8 mouse cellular contexts compared by ENCODE assay signal in the genomic region with DNA sequence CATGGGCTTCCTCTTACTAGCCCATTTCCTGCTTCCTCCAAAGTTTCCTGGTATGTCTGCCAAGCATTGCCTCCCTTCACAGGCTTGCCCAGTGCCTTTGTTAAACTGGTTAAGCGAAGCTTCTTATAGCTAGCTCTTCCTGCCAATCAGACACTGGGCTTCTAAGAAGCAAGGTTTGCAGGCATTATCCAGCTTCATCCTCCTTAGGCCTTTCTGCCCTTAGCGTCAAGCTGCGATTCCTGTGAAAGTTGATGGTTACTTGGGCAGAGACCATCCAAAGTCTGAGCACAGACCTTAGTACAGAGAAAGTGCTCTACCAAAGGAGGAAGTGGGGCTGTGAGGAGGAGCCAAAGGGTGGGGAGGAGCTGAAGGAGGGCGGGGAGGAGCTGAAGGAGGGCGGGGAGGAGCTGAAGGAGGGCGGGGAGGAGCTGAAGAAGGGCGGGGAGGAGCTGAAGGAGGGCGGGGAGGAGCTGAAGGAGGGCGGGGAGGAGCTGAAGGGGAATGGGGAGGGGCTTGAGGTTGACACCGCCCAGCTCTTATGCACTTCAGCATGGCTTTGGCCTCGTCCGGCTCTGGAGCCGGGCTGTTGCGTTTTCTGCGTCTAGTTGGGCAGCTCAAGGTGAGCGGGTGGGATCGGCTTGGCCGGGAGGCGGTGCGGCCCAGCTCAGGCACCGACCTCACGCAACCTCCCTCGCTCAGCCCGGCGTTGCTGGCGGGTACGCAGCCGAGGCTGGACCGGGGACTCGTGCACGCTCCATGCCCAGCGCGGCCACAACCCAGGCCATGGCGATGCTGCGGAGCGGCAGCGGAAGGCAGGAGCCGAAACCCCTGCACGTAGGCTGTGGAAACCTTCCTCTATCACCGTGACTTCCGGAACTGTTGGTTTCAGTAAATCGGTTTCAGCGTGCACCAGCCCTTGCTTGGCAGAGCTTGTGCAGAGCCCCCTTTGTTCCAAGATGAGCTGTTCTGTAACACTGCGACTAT. TPM values are rescaled to one million over a fixed set of nuclear protein-coding genes. Genes with fewer than 3 reads are reported as not detected.
A peak's percentile ranks its signal among the peaks of the same experiment; 100 is the strongest.
DNase-seq lines count a peak whose midpoint lies in the region; ATAC-seq lines count a peak whose summit lies in the region.

A gene (plus strand): TSS at position 519 of the 984 bp plus-strand sequence.

- peak; percentile 96 for ATAC-seq in embryonic facial prominence, embryonic 11.5 days (replicated peaks; ENCODE audit: insufficient number of reproducible peaks, low FRiP score, low TSS enrichment, low read depth)
- peak; percentile 97 for ATAC-seq in limb, embryonic 13.5 days (ENCODE audit: low FRiP score, low read depth)
- peak; percentile 97 for ATAC-seq in midbrain, embryonic 16.5 days

- H3K4me3 ChIP-seq in embryonic facial prominence, embryonic 11.5 days (ENCODE audit: low read depth, low read length) = peak within 1 kb of the TSS; percentile 68
- H3K4me3 ChIP-seq in limb, embryonic 13.5 days = peak within 1 kb of the TSS; percentile 68
- H3K4me3 ChIP-seq in midbrain, embryonic 16.5 days (ENCODE audit: low read depth, low read length) = peak within 1 kb of the TSS; percentile 57

- H3K27me3 ChIP-seq in embryonic facial prominence, embryonic 11.5 days (ENCODE audit: control insufficient read depth, insufficient read depth, low read length) = no peaks in the 10 kb centered on the region
- H3K27me3 ChIP-seq in limb, embryonic 13.5 days = no peaks in the 10 kb centered on the region
- no peaks in the 10 kb centered on the region for H3K27me3 ChIP-seq in midbrain, embryonic 16.5 days (ENCODE audit: control insufficient read depth, insufficient read depth, low read depth, low read length)

- no peaks in the 10 kb centered on the region for H3K36me3 ChIP-seq in embryonic facial prominence, embryonic 11.5 days (replicated peaks; ENCODE audit: control insufficient read depth, insufficient read depth, low read depth, low read length)
- peaks cover 17% of the 10 kb centered on the region for H3K36me3 ChIP-seq in limb, embryonic 13.5 days
- no peaks in the 10 kb centered on the region for H3K36me3 ChIP-seq in midbrain, embryonic 16.5 days (ENCODE audit: control insufficient read depth, insufficient read depth, low read length)

- peak within 1 kb of the TSS; percentile 89 for H3K9ac ChIP-seq in embryonic facial prominence, embryonic 11.5 days (replicated peaks; ENCODE audit: low read length)
- peak within 1 kb of the TSS; percentile 88 for H3K9ac ChIP-seq in limb, embryonic 13.5 days
- peak within 1 kb of the TSS; percentile 82 for H3K9ac ChIP-seq in midbrain, embryonic 16.5 days (ENCODE audit: low read depth, low read length)

- peak within 1 kb of the TSS; percentile 64 for H3K4me2 ChIP-seq in embryonic facial prominence, embryonic 11.5 days (ENCODE audit: low read depth, low read length)
- peak within 1 kb of the TSS; percentile 60 for H3K4me2 ChIP-seq in limb, embryonic 13.5 days (replicated peaks)
- peak within 1 kb of the TSS; percentile 68 for H3K4me2 ChIP-seq in midbrain, embryonic 16.5 days (ENCODE audit: low read length)

- H3K4me1 ChIP-seq in embryonic facial prominence, embryonic 11.5 days (ENCODE audit: control insufficient read depth, insufficient read depth, low read length) = no peaks in the 10 kb centered on the region
- peaks cover 8% of the 10 kb centered on the region for H3K4me1 ChIP-seq in limb, embryonic 13.5 days
- H3K4me1 ChIP-seq in midbrain, embryonic 16.5 days (ENCODE audit: control insufficient read depth, insufficient read depth, low read length) = peaks cover 13% of the 10 kb centered on the region

- H3K27ac ChIP-seq in embryonic facial prominence, embryonic 11.5 days (replicated peaks; ENCODE audit: low read depth, low read length) = peak within 1 kb of the TSS; percentile 89
- peak within 1 kb of the TSS; percentile 91; the same call in 1 of the 2 replicates for H3K27ac ChIP-seq in limb, embryonic 13.5 days
- H3K27ac ChIP-seq in midbrain, embryonic 16.5 days (ENCODE audit: low read length) = peak within 1 kb of the TSS; percentile 83

- 4% methylated on average over 43 of the region's 44 CpGs for WGBS in embryonic facial prominence, embryonic 11.5 days
- 4% methylated on average over 40 of the region's 44 CpGs for WGBS in limb, embryonic 13.5 days
- WGBS in midbrain, embryonic 16.5 days = 4% methylated on average over 39 of the region's 44 CpGs

- H3K9me3 ChIP-seq in embryonic facial prominence, embryonic 11.5 days (replicated peaks; ENCODE audit: control insufficient read depth, low read length) = no peaks in the 10 kb centered on the region
- H3K9me3 ChIP-seq in limb, embryonic 13.5 days = no peaks in the 10 kb centered on the region
- no peaks in the 10 kb centered on the region for H3K9me3 ChIP-seq in midbrain, embryonic 16.5 days (replicated peaks; ENCODE audit: control insufficient read depth, low read length, poor library complexity, severe bottlenecking)

- peak; percentile 59 for DNase-seq in layer of hippocampus, adult 11-12 months (ENCODE audit: low spot score)
- no peak for DNase-seq in layer of hippocampus, adult 9-10 months (ENCODE audit: low spot score)
- peak; percentile 88 for DNase-seq in embryonic facial prominence, embryonic 11.5 days (ENCODE audit: low spot score)
- peak; percentile 97 for DNase-seq in heart, adult 11 months
- peak; percentile 79 for DNase-seq in kidney, adult 18-20 months
- peak; percentile 55 to 79 for DNase-seq in spleen, postnatal 10 days (ENCODE audit: low spot score in 2 of 2)

RNA-seq across cellular contexts. Expression of the gene that starts here (rescaled TPM):
- polyA plus RNA-seq in embryonic facial prominence, embryonic 11.5 days (2014; fragmentation: Nextera tagmentation; extraction: Ambion mirVana) = 88.1 and 93.4 TPM in 2 replicates
- polyA plus RNA-seq in limb, embryonic 13.5 days (2015; fragmentation: Nextera tagmentation; extraction: Ambion mirVana) = 76.3 and 81.2 TPM in 2 replicates
- polyA plus RNA-seq in midbrain, embryonic 16.5 days (2015; fragmentation: Nextera tagmentation; extraction: Ambion mirVana) = 49.2 and 56.8 TPM in 2 replicates
